Mouse (Mus musculus): ENCODE measurements around the gene Tspan11. TPM values are rescaled to one million over a fixed set of nuclear protein-coding genes. Genes with fewer than 3 reads are reported as not detected.
A peak's percentile ranks its signal among the peaks of the same experiment; 100 is the strongest.

Gene Tspan11
- total RNA-seq, 2 experiments from 2014 or later, result 6.2 to 7.9 TPM

DNA sequence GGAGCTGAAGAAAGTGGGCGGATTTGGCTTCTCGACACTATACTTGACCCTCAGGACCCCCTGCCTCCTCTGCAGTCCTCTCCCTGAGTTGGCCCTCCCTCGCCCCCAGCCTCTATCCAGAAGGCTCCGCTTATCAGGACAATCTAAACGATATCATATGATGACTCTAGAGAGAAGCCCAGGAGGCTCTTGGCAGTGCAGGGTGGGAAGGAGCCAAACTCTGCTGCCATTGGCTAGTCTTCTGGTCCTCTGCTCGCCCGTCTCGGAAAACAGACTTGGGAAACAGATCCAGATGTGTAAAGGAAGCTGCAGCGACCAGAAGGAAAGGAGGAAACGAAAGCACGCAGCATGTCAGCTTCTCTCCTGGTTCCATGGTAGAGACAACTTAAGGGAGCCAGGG is 11.5 kb upstream of the Tspan11 start:
- intact Hi-C loops (cut with DNase I), result no loop called here
- DNase-seq (ENCODE audit: low spot score in 2 of 2), result no peak

DNA sequence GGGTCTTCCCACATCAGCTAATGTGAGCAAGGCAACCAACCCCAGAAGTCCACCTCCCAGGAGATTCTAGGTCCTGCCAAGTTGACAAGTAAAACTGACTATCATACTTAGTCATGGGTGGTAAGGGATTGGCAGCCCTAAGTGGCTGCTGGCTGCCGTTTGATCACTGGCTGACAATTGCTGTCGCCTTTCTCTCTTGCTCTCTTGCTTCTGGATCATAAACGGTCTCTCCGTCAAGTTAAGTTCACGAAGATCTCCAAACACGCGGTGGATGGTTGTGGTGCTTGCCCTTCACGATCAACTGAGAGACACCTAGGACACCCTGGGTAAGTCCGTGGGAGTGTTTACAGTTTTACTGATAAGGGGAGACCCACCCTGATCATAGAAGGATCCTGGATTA is 11.0 kb upstream of the Tspan11 start:
- intact Hi-C loops (cut with DNase I), result no loop called here

DNA sequence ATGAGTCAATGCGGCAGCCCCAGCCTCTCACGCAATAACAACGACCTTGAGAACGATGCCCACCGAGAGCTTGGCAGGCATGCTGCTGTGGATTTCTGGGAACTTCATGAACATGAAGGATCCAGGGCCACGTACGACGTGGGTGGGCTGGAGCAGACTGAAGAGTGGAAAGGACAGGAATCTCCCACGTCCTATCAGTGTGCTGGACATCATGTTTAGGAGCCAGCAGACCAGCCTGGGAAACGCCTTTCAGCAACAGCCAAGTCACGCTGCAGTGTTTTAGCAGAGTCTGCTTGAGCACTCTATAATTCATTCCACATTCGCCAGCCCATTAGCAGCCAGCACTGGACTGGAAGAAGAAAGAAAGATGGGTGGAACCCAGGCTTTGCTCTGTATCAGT is 10.4 kb upstream of the Tspan11 start:
- DNase-seq (ENCODE audit: low spot score in 2 of 2), result no peak
- intact Hi-C loops (cut with DNase I), result no loop called here

More for the DNA sequence above, 11.0 kb upstream of the Tspan11 start:
- DNase-seq (ENCODE audit: low spot score in 2 of 2), result no peak

DNA sequence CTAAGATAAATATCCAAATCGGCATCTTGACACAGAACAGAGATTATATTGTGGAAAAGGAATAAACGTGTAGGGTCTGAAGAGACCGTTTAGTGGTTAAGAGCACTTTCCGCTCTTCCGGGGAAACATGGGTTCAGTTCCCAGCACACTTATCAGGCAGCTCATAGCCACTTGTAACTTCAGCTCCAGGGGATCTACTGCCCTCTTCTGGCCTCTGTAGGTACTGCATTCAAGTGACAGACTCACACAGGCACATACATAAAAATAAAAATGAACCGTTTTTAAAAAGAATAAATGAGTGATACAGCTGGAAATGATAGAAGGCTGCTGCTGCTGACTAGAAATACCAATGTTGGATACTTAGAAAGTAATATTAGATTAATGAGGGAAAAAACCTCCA is 7.9 kb upstream of the Tspan11 start:
- no peak for DNase-seq (ENCODE audit: low spot score in 2 of 2)
- intact Hi-C loops (cut with DNase I), result no loop called here

DNA sequence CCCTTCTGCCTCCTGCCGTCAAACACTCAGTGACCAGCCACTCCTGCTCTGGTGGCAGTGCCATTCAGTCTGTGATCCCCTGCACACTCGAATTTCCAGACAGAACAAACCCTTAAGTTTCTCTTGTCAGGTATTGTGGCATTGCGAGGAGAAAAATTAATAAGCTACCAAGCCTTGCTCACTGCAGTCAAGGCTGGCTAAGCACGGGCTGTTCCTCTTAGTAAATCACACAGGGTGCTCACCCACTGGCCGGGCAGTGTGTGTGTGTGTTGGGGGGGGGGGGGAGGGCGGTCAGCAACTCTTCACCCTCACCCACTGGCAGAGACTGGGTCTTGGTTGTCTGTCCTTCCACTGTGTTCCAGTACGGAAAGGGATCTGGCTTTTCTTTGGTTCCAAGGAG is 473 bp upstream of the Tspan11 start:
- intact Hi-C loops (cut with DNase I), result no loop called here

DNA sequence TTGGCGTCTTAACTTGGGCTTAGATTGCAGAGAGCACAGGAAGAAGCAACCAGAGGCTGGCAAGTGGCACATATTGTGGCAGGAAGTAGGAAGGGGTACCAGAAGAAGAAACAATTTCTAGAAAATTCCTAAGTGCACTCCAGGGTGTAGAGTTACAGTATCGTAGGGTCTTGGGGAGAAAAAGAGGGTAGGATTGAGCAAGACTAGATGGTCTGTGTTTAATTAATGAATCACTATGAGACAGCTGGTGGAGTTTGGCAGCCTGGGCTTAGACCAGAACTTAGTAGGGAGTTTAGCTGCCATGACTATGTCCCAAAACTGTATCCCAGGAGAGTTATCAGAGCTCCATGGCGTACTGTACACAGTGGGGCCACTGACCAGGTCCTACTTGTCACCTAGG is 1.2 kb downstream of the Tspan11 start:
- no peak for DNase-seq (ENCODE audit: low spot score in 2 of 2)
- intact Hi-C loops (cut with DNase I), result no loop called here

More for the DNA sequence above, 473 bp upstream of the Tspan11 start:
- DNase-seq (ENCODE audit: low spot score in 2 of 2), result no peak

DNA sequence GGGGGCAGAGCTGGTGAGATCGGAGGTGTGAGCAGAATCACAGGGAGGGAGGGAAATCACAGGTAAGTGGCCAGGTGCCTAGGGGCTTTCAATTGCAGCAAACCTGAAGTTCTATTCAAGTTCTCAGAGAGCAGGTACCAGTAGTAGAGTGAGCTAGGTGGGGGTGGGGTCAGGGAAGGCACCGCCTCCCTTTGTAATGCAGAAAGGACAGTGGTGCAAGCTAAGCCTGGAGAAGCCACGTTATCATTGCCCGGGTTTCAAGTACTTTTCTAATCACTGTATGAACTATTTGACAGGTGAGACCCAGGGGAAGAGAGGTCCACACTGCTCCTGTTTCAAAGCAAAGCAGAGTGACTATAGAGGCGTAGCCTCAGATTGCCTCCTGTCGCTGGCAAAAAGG is 6.2 kb downstream of the Tspan11 start:
- intact Hi-C loops (cut with DNase I), result no loop called here
- DNase-seq (ENCODE audit: low spot score in 2 of 2), result no peak

DNA sequence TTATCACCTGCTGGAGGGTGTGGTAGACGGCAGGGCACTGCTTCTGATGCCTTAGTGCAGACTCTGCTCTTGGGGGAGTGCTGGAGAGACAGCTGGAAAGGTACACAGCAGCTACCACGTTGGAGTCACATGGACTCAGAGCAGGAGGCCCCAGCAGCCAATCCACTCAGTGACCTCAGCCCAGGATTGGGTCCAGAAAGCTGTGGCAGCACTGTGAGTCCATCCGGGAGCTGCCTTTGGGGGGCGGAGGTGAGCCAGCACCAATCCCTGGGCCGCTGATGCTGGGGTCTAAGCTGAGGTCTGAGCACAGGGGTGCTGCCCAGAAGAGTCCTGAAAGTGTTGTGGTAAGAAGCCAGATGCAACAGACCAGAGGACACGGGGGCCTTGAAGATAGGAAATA is 7.6 kb downstream of the Tspan11 start:
- no peak for DNase-seq (ENCODE audit: low spot score in 2 of 2)
- intact Hi-C loops (cut with DNase I), result no loop called here

DNA sequence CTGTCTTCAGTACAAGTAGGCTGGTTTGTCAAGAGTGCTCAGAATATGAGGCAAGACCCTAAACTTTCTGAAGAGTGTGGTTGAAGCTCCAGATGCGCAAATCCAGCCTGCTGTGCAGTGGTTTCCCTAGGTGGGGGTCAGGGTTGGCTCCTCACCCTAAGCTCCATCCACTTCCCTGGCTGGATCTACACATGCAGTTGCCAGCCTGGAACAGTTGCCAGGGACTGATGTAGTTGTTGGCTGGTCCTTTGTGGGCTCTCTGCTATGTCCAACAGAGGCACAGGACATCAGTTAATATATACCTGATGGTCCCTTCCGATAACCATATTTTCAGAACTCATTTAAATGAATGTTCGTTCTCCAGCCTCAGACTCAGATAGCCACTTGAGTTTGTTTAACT is 9.0 kb downstream of the Tspan11 start:
- DNase-seq (ENCODE audit: low spot score in 2 of 2), result no peak
- intact Hi-C loops (cut with DNase I), result no loop called here

DNA sequence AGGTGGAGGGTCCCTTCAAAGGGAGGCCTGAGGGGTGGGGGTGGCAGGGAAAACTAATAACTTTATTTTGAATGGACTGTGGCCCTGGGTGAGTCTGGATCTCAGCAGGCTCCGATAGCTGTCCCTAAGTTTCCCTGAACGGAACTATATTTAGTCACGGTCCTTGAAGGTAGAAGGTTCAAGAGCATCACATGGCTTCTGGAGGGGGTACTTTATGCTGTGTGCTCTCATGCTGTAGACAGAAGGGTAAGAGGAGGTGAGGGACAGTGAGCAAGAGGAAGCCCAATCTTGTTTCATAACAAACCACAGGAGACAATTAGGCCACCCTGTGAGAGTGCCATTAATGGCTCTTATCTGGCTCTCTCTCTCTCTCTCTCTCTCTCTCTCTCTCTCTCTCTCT is 10.0 kb downstream of the Tspan11 start:
- intact Hi-C loops (cut with DNase I), result no loop called here
- DNase-seq (ENCODE audit: low spot score in 2 of 2), result no peak

DNA sequence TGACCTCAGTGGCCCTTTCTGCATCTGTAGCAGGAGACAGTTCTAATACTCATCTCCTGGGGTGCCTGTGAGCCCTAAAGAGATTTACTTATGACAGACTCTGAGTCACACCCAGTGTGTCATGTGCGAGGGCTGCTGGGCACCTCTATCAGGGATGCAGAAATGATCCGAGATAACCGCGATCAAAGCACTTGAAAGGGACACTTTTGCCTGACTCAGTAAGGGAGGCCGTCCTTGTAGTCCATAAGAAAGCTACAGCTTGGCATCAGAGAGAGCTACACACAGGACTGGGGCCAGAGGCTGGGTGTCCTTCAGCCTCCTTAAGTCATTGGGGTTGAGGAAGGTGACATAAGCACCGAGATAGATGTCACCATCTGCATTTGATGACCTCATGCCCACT is 12.7 kb downstream of the Tspan11 start:
- DNase-seq (ENCODE audit: low spot score in 2 of 2), result no peak
- intact Hi-C loops (cut with DNase I), result no loop called here

DNA sequence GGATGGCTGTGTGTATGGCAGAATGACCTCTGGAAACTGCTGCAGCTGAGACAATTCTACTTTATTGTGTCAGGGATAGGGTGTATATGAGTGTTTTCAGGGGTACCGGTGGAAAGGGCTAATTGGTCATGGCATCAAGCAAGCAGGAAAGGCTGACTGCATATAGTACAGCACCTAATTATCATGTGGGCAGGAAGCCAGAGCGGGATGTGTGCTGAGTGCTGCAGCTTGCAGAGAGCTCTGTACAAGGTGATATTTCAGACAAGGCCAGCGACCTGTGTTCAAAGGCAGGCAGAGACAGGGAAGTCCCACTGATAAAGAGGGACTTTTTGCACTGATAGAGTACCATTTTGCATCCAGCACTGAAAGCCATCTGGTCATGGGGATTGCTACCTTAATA is 13.9 kb downstream of the Tspan11 start:
- intact Hi-C loops (cut with DNase I), result no loop called here
- DNase-seq (ENCODE audit: low spot score in 2 of 2), result no peak

DNA sequence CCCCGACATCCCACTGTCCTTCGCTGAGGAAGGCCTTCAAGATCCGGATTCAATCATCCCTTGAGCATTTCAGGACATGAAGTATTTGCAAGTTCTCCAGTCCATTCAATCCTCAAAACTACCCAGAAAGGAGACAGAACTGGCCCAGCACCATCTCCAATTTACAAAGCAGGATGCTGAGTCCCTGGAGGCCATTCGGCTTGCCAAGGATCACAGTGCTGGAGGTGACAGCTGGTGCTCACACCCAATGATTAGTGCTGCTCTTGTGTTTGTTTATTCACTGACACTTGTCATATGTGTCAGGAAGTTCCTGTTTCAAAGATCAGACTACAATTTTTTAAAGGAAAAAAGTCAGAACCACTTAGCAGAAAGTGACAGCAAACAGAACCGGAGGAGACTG is 14.3 kb downstream of the Tspan11 start:
- intact Hi-C loops (cut with DNase I), result no loop called here

DNA sequence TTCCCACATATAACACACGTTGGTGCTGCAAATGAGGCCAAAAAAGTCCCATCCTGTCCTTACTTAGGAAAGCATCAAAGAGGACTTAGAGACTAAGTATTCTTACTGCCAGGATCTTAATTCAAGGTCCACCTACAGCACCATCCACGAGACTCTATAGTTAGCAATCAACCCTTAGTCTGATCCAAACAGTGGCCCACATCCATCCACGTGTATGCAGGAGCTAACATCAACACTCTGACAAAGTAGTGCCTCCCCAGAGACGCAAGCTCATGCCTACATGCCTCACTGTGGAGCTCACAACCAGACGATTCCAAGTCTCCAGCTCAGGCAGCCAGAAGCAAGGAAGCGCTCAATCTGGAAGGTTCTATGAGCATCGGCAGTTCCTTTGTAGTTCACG is 15.2 kb downstream of the Tspan11 start:
- DNase-seq (ENCODE audit: low spot score in 2 of 2), result peak; percentile 56 to 74
- intact Hi-C loops (cut with DNase I), result no loop called here

More for the DNA sequence above, 14.3 kb downstream of the Tspan11 start:
- DNase-seq (ENCODE audit: low spot score in 2 of 2), result no peak

DNA sequence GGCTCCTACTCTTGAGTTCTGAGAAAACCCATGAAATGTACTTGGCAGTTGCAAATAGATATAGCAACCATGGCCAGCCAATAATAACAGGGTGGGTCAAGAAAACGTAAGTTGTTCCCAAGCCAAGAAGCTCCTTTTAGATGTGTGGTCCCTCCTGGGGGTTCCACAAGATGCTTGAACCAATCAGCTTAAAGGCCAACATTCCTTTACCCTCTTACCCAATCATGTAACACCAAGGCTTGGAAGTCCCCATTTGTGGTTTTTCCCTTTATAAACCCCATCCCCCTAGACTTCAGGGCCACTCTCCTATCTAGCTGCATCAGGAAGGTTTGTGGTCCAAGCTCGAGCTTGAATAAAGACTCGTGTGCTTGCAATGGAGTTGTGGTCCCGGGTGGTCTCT is 23.2 kb downstream of the Tspan11 start:
- DNase-seq (ENCODE audit: low spot score in 2 of 2), result no peak
- intact Hi-C loops (cut with DNase I), result no loop called here

DNA sequence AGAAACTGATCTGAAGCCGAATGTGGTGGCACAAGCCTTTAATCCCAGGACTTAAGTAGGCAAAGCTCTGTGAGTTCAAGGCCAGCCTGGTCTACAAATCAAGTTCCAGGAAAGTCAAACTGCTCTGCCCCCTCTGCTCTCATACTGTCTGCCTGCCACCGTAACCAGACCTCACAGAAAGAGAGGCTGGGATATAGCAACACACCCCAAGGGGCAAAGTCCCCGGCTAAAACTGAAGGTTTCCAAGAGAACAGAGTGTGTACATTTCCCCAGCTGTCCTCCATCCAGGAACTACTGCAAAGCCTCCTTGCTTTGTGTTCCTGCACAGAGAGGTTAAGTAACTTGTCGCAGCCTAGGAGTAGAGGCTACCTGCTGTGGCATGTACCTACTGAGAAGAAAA is 24.3 kb downstream of the Tspan11 start:
- no peak for DNase-seq (ENCODE audit: low spot score in 2 of 2)
- intact Hi-C loops (cut with DNase I), result no loop called here

DNA sequence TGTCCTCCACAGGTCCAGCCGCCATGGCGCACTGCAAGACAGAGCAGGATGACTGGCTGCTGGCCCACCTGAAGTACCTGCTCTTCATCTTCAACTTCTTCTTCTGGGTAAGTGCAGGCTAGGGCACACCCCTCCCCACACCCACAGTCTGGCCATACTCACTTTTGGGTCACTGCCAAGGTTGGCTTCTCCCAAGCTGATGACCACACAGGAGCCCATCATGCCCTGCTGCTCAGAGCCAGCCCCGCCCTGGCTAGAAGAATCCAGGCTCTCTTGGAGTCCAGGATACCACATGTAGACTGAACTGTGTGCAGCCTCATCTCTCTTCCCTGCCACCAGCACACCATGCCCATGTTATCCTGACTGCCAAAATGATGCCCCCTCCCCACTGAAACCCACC is 25.5 kb downstream of the Tspan11 start:
- DNase-seq (ENCODE audit: low spot score in 2 of 2), result no peak
- intact Hi-C loops (cut with DNase I), result no loop called here

DNA sequence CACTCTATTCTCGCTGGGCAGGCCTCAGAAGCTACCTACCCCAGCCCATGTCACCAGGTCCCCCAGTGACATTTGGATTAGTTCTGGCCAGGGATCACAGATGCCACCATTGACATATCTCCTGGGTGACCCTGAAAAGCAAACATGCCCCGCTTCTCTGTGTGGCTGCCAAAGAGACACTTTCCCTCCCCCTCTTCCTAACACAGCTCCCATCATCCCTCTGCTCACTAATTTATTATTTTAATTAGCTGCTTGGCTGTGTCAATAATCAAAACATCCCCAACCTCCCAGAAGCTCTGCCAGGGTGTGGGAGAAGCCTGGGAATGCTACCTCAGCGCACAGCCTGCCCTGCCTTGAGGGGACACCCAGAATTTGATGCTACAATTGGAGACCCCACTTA is 29.6 kb downstream of the Tspan11 start:
- intact Hi-C loops (cut with DNase I), result no loop called here
- no peak for DNase-seq (ENCODE audit: low spot score in 2 of 2)

DNA sequence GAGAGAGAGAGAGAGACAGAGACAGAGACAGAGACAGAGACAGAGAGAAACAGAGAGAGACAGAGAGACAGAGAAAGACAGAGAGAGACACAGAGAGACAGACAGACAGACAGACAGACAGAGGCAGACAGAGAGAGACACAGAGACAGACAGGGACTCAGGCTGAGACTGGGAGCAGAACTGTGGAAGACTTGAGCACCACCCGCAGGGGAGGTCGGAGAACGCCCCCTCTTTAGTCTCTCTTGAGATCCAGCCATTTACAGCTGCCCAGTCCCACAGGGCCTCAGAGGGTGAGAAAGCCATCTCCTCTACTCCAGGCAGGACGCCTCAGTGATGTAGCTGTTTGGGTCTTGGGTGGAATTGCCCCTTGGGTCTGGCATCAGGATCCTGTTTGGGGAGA is 30.3 kb downstream of the Tspan11 start:
- DNase-seq (ENCODE audit: low spot score in 2 of 2), result no peak
- intact Hi-C loops (cut with DNase I), result no loop called here

DNA sequence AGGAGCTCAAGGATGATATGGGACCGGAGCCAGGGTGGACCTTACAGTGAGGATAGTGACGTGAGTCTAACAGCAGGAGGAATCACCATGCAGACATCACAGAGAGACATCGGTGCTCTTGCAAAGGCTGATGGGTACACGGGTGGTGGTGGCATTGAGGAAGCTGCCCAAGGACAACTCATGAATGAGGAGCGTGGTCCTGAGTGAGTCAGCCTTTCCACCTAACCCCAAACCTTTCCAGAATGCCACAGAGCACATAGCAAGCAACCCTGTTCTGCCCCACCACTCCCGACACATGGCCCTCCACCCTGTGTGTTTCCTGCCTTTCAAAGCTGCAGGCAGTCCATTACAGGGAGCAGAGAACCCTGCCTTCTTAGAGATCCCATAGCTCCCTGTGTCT is 32.1 kb downstream of the Tspan11 start:
- intact Hi-C loops (cut with DNase I), result no loop called here

DNA sequence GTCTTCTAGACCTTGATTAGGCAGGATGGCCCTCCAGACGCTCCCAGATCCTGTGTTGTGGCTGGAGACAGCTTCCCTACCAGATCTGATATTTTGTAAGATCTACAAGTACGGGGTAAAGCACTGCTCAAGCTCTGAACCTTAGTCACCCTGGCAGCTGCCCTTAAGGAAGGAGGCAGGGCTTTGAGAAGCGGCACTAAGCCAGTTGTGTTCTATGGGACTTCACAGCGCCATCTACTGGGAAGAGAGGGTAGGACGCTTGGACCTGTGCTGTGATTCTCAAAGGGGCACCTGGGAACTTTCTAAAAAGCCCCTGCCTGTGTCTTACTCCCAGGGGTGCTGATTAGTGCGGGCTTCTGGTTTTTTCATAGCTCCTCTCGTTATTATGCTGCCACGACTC is 33.3 kb downstream of the Tspan11 start:
- peak; percentile 66 to 79 for DNase-seq (ENCODE audit: low spot score in 2 of 2)
- intact Hi-C loops (cut with DNase I), result loop anchor here (5.0 kb wide), 1 partner anchor 293 kb away; no protein-coding TSS in a partner anchor

More for the DNA sequence above, 32.1 kb downstream of the Tspan11 start:
- DNase-seq (ENCODE audit: low spot score in 2 of 2), result no peak

DNA sequence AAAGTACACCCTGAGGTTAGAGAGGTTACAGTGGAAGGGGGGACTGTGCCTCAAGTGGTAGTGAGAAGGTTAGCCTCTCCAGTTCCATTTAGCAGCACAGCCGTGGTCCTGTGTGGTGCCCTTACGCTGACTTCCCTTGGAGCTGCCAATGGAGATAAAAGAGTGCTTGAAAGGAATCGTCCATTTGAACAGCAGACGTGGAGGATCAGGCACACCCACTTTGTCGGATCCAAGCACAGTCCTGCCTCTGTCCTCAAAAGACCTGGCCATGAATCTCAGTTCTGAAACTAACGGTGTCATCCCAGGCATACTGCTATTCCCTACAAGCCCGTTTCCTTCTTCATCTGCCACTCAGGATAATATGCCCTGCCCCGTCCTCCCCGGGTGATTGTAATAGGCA is 34.6 kb downstream of the Tspan11 start:
- intact Hi-C loops (cut with DNase I), result loop anchor here (5.0 kb wide), 1 partner anchor 295 kb away; no protein-coding TSS in a partner anchor
- no peak for DNase-seq (ENCODE audit: low spot score in 2 of 2)

Measured in left cerebral cortex, postnatal 36 days (tissue).